Mouse (Mus musculus) left cerebral cortex, adult 6 months (tissue): Measurements from ENCODE around the gene Lrrc17. TPM values are rescaled to one million over a fixed set of nuclear protein-coding genes. Genes with fewer than 3 reads are reported as not detected.

ENCODE experiments used
- long read RNA-seq, 2 experiments: library from polyadenylated mRNA; unstranded; transcript quantifications; one replicate each; pipeline ENCODE4 v2.0.0; 2019 to 2020
- polyA plus RNA-seq: library from polyadenylated mRNA; unstranded; fragments of <200 nt; fragmentation: Nextera tagmentation; gene quantifications from 2 replicates; pipeline ENCODE4 v1.2.3, GENCODE M21; 2021

The Lrrc17 gene
- polyA plus RNA-seq: 0.35 and 0.48 TPM in 2 replicates
- long read RNA-seq, experiment 1: 0 reads
- long read RNA-seq, experiment 2: 0 reads

GRCm38 (mm10) chr5:21543409-21544201, at the start of gene Lrrc17:
TSS of gene Lrrc17 (plus strand) at chr5:21543559.

Other genes with a start within 250 kb of the Lrrc17 start
- 0.31 and 1.1 TPM in 2 replicates for gene Fgl2, start 170.9 kb upstream of the Lrrc17 start, polyA plus RNA-seq
- gene Ccdc146, start 118.9 kb upstream of the Lrrc17 start, polyA plus RNA-seq: 0.44 and 0.55 TPM in 2 replicates
- 7.2 and 7.7 TPM in 2 replicates for gene Fam185a, start 118.6 kb upstream of the Lrrc17 start, polyA plus RNA-seq
- 0.04 and 0.15 TPM in 2 replicates for gene Fbxl13, start 102.1 kb downstream of the Lrrc17 start, polyA plus RNA-seq
- gene Armc10, start 102.3 kb downstream of the Lrrc17 start, polyA plus RNA-seq: 17.6 and 18.7 TPM in 2 replicates
- gene Napepld, start 157.8 kb downstream of the Lrrc17 start, polyA plus RNA-seq: 6.1 and 6.8 TPM in 2 replicates
- 66.1 and 81.6 TPM in 2 replicates for gene Pmpcb, start 193.6 kb downstream of the Lrrc17 start, polyA plus RNA-seq
- 38.2 and 38.7 TPM in 2 replicates for gene Dnajc2, start 241.7 kb downstream of the Lrrc17 start, polyA plus RNA-seq
- gene Psmc2, start 241.7 kb downstream of the Lrrc17 start, polyA plus RNA-seq: 113 and 134 TPM in 2 replicates